Mouse (Mus musculus): ENCODE measurements at regions not wholly inside any gene's neighbourhood (a gene's known extent, or its start where the extent isn't known, plus 50 kb on each side); places are given as distances from the start of the nearest gene placed in this dataset.

DNA sequence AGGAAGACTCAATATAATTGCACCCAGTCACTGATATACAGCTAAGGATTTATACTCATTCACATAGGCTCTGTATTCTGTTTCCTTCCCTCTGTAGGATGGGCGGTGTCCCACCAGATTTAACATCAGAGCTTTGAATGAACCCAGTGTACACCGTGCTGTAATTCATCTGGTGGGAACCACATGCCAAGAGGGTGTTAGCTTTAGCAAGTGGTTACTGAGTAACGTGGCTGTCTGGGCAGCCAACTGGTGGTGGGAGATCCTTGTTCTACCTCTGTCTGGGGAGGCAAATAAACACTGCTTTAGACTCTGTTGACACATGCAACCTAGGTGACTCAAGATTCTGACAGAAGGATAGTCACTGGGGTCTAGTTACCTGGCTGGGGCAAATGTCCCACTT is 229.6 kb upstream of the Gm12728 start:
- TF ChIP-seq CTCF (IDR thresholded peaks at IDR 0.05; ENCODE audit: control insufficient read depth, insufficient read depth, insufficient replicate concordance, low read depth, low read length) (no peak), POLR2A (IDR thresholded peaks at IDR 0.05; ENCODE audit: control insufficient read depth, low read depth, low read length) (no peak)

Data from testis, adult 2 months (tissue).